Mouse (Mus musculus): ENCODE measurements around the gene Olfr910. TPM values are rescaled to one million over a fixed set of nuclear protein-coding genes. Genes with fewer than 3 reads are reported as not detected.

The Olfr910 gene
- not detected in 2 replicates for polyA plus RNA-seq (2015; fragmentation: Nextera tagmentation; extraction: Ambion mirVana)

GRCm38 (mm10) chr9:38537549-38537948 is at the start of gene Olfr910:
TSS of gene Olfr910 (plus strand) at chr9:38537849.
- Histone ChIP-seq H3K4me3 (replicated peaks) (no peak within 1 kb of the TSS), H3K9me3 (replicated peaks) (0 out of 2 replicates have a peak, but pooled peaks cover 2% of the 10 kb centered on the region), H3K9ac (no peak within 1 kb of the TSS), H3K4me1 (no peaks in the 10 kb centered on the region), H3K4me2 (no peak within 1 kb of the TSS), H3K27ac (no peak within 1 kb of the TSS), H3K36me3 (no peaks in the 10 kb centered on the region), H3K27me3 (no peaks in the 10 kb centered on the region)
- WGBS = 91% methylated on average over 2 of the region's 2 CpGs
- ATAC-seq (replicated peaks; ENCODE audit: low FRiP score) = no peak

DNA sequence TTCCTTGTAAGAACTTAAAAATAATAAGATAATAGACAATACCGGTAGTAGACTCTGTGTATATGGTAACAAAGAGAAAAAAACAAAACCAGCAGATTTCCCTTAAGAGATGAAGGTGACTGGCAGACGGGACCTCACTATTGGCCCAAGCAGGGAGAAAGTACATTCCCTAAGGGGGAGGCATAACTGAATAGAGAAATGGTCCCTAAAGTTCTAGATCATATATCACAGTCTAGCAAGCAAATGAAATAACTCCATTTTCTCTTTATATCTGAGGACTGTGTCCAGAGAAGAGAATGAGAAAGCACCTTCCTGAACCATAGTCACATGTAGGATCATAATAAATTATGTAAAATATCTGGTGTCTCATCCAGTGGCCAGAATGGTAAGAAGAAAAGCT is 42.1 kb upstream of the Olfr910 start, which contains the start of gene Olfr907:
TSS of gene Olfr907 (plus strand) at position 301 of the 400 bp plus-strand sequence.
- Histone ChIP-seq H3K36me3 (no peaks in the 10 kb centered on the region), H3K9ac (no peak within 1 kb of the TSS), H3K27me3 (no peaks in the 10 kb centered on the region), H3K4me3 (replicated peaks) (no peak within 1 kb of the TSS), H3K27ac (no peak within 1 kb of the TSS), H3K4me1 (no peaks in the 10 kb centered on the region), H3K9me3 (replicated peaks) (no peaks in the 10 kb centered on the region), H3K4me2 (no peak within 1 kb of the TSS)
- no peak for ATAC-seq (replicated peaks; ENCODE audit: low FRiP score)
- WGBS = 85% methylated on average over 2 of the region's 2 CpGs

- Histone ChIP-seq H3K9me3 (replicated peaks) (no peaks in the 10 kb centered on the region), H3K36me3 (no peaks in the 10 kb centered on the region), H3K9ac (no peak overlapping the region), H3K4me2 (no peak overlapping the region), H3K4me3 (replicated peaks) (no peak overlapping the region), H3K27me3 (no peaks in the 10 kb centered on the region), H3K27ac (no peak overlapping the region), H3K4me1 (no peaks in the 10 kb centered on the region)
- 69% methylated on average over 2 of the region's 2 CpGs for WGBS
- ATAC-seq (replicated peaks; ENCODE audit: low FRiP score) = no peak
Measured at GRCm38 (mm10) chr9:38512353-38512752, 25.3 kb upstream of the Olfr910 start.

GRCm38 (mm10) chr9:38521280-38521679 is 16.4 kb upstream of the Olfr910 start, which contains the start of gene Olfr911-ps1:
TSS of gene Olfr911-ps1 (plus strand) at chr9:38521580.
- no peak within 1 kb of the TSS for H3K9ac ChIP-seq
- WGBS = 77% methylated on average over 1 of the region's 1 CpGs
- no peaks in the 10 kb centered on the region for H3K36me3 ChIP-seq
- H3K27ac ChIP-seq = no peak within 1 kb of the TSS
- no peak within 1 kb of the TSS for H3K4me2 ChIP-seq
- H3K27me3 ChIP-seq = no peaks in the 10 kb centered on the region
- H3K9me3 ChIP-seq (replicated peaks) = no peaks in the 10 kb centered on the region
- H3K4me1 ChIP-seq = no peaks in the 10 kb centered on the region
- ATAC-seq (replicated peaks; ENCODE audit: low FRiP score) = no peak
- no peak within 1 kb of the TSS for H3K4me3 ChIP-seq (replicated peaks)

- Histone ChIP-seq H3K27ac (no peak within 1 kb of the TSS), H3K27me3 (no peaks in the 10 kb centered on the region), H3K36me3 (no peaks in the 10 kb centered on the region), H3K4me1 (no peaks in the 10 kb centered on the region), H3K9ac (no peak within 1 kb of the TSS), H3K9me3 (replicated peaks) (no peaks in the 10 kb centered on the region), H3K4me2 (no peak within 1 kb of the TSS), H3K4me3 (replicated peaks) (no peak within 1 kb of the TSS)
- WGBS = 58% methylated on average over 1 of the region's 1 CpGs
- no peak for ATAC-seq (replicated peaks; ENCODE audit: low FRiP score)
Measured at GRCm38 (mm10) chr9:38579878-38580277, 42.2 kb downstream of the Olfr910 start, which contains the start of gene Olfr912. TSS of gene Olfr912 (plus strand) at chr9:38580178.

Other genes with a start within 250 kb of the Olfr910 start
- gene Olfr896-ps1, start 246.7 kb upstream of the Olfr910 start, polyA plus RNA-seq (2015; fragmentation: Nextera tagmentation; extraction: Ambion mirVana) = not detected in 2 replicates
- not detected in 2 replicates for gene Olfr25, start 208.8 kb upstream of the Olfr910 start, polyA plus RNA-seq (2015; fragmentation: Nextera tagmentation; extraction: Ambion mirVana)
- not detected in 2 replicates for gene Olfr898, start 189.4 kb upstream of the Olfr910 start, polyA plus RNA-seq (2015; fragmentation: Nextera tagmentation; extraction: Ambion mirVana)
- not detected in 2 replicates for gene Olfr250, start 171.0 kb upstream of the Olfr910 start, polyA plus RNA-seq (2015; fragmentation: Nextera tagmentation; extraction: Ambion mirVana)
- not detected in 2 replicates for gene Olfr251, start 160.8 kb upstream of the Olfr910 start, polyA plus RNA-seq (2015; fragmentation: Nextera tagmentation; extraction: Ambion mirVana)
- gene Olfr147, start 136.2 kb upstream of the Olfr910 start, polyA plus RNA-seq (2015; fragmentation: Nextera tagmentation; extraction: Ambion mirVana) = not detected in 2 replicates
- not detected in 2 replicates for gene Olfr901, start 108.4 kb upstream of the Olfr910 start, polyA plus RNA-seq (2015; fragmentation: Nextera tagmentation; extraction: Ambion mirVana)
- gene Olfr902, start 90.2 kb upstream of the Olfr910 start, polyA plus RNA-seq (2015; fragmentation: Nextera tagmentation; extraction: Ambion mirVana) = not detected in 2 replicates
- gene Olfr904, start 74.7 kb upstream of the Olfr910 start, polyA plus RNA-seq (2015; fragmentation: Nextera tagmentation; extraction: Ambion mirVana) = not detected in 2 replicates
- gene Olfr905, start 66.7 kb upstream of the Olfr910 start, polyA plus RNA-seq (2015; fragmentation: Nextera tagmentation; extraction: Ambion mirVana) = not detected in 2 replicates
- not detected in 2 replicates for gene Olfr906, start 50.8 kb upstream of the Olfr910 start, polyA plus RNA-seq (2015; fragmentation: Nextera tagmentation; extraction: Ambion mirVana)
- not detected in 2 replicates for gene Olfr907, start 42.0 kb upstream of the Olfr910 start, polyA plus RNA-seq (2015; fragmentation: Nextera tagmentation; extraction: Ambion mirVana)
- not detected in 2 replicates for gene Olfr911-ps1, start 16.3 kb upstream of the Olfr910 start, polyA plus RNA-seq (2015; fragmentation: Nextera tagmentation; extraction: Ambion mirVana)
- not detected in 2 replicates for gene Olfr912, start 42.3 kb downstream of the Olfr910 start, polyA plus RNA-seq (2015; fragmentation: Nextera tagmentation; extraction: Ambion mirVana)
- not detected in 2 replicates for gene Olfr913, start 54.9 kb downstream of the Olfr910 start, polyA plus RNA-seq (2015; fragmentation: Nextera tagmentation; extraction: Ambion mirVana)
- not detected in 2 replicates for gene Olfr914, start 67.3 kb downstream of the Olfr910 start, polyA plus RNA-seq (2015; fragmentation: Nextera tagmentation; extraction: Ambion mirVana)
- not detected in 2 replicates for gene Olfr916, start 122.0 kb downstream of the Olfr910 start, polyA plus RNA-seq (2015; fragmentation: Nextera tagmentation; extraction: Ambion mirVana)
- not detected in 2 replicates for gene Olfr917, start 128.0 kb downstream of the Olfr910 start, polyA plus RNA-seq (2015; fragmentation: Nextera tagmentation; extraction: Ambion mirVana)
- gene Olfr918, start 136.8 kb downstream of the Olfr910 start, polyA plus RNA-seq (2015; fragmentation: Nextera tagmentation; extraction: Ambion mirVana) = not detected in 2 replicates
- gene Olfr919, start 165.8 kb downstream of the Olfr910 start, polyA plus RNA-seq (2015; fragmentation: Nextera tagmentation; extraction: Ambion mirVana) = not detected in 2 replicates
- gene Vwa5a, start 180.4 kb downstream of the Olfr910 start, polyA plus RNA-seq (2015; fragmentation: Nextera tagmentation; extraction: Ambion mirVana) = 17.2 and 21.2 TPM in 2 replicates
- 0.03 TPM in 1 of 2 replicates, not detected in the other for gene Olfr920, start 214.4 kb downstream of the Olfr910 start, polyA plus RNA-seq (2015; fragmentation: Nextera tagmentation; extraction: Ambion mirVana)
- gene Olfr921, start 235.2 kb downstream of the Olfr910 start, polyA plus RNA-seq (2015; fragmentation: Nextera tagmentation; extraction: Ambion mirVana) = not detected in 2 replicates

Measured in kidney, embryonic 15.5 days (tissue).